Mouse (Mus musculus): ENCODE measurements around the gene Gm2244.
"Not testable (repeated sequence)": the region's sequence is repeated elsewhere in the genome, so short reads cannot be mapped to it uniquely, and the experiment has no call there.

DNA sequence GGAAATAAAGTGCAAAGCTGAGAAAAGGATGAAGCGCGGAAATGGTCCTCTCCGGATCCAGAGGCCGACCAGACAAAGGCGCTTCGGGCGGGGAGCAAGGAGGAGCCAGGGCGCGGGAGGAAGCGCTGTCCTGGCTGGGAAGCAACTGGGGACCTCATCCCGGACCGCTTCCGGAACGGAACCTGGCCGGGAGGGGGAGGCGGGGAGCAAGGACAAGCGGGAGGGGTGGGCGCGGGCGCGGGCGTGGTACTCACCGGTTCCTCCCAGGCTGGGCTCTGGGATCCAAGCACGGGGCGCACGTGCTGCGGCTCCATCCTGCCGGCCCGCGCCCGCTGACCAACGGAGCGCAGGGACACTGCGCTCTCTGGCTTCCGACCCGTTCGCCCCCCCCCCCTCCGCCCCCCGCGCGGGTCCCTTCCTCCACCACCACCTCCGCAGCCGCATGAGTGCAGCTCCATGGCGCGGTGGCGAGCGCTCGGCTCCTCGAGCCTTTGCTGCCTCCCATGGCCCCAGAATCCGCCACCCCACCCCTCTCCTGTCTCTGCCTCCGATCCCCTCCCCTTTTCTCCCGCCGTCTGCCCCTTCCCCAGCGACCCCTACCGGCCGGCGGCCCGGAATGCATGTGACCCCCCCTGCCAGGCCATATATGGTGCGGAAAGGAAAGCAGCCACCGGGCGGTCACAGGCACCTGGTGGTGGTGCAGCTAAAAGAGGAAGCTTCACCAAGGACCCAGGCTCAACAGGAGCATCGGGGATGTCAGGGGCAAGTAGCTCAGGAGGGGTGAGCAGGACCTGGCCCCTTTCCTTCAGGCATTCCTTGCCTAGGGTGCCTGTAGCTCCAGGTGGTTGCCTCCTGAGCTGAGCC is 35.3 kb upstream of the Gm2244 start, which contains the start of gene Gm2237:
- TF ChIP-seq CTCF (IDR thresholded peaks at IDR 0.05; ENCODE audit: low read depth, low read length); POLR2A (IDR thresholded peaks at IDR 0.05; ENCODE audit: insufficient read depth, low read length): not testable (repeated sequence)
